Mouse (Mus musculus) erythroid progenitor cell, adult 5-6 weeks (primary cell): ENCODE results near the gene Pnmal2. TPM values are rescaled to one million over a fixed set of nuclear protein-coding genes. Genes with fewer than 3 reads are reported as not detected.
"Not testable (repeated sequence)": the region's sequence is repeated elsewhere in the genome, so short reads cannot be mapped to it uniquely, and the experiment has no call there.

Experiments
- ATAC-seq: replicated peaks from 2 replicates; pipeline ENCODE4 v1.8.0; 2016; ENCODE audit warnings: moderate number of reproducible peaks, mild to moderate bottlenecking, moderate TSS enrichment, inconsistent platforms; ENCODE audit not compliant: poor library complexity, low FRiP score, severe bottlenecking
- total RNA-seq, 2 experiments: library from RNA; stranded (forward) in 1 of 2; stranded (reverse) in 1 of 2; fragments of 150-400 nt in 1 of 2; fragments of 186-747, 209-891 nt in 1 of 2; gene quantifications; 2 replicates each; pipeline versions ENCODE4 v1.2.3 to v1.2.4; 2015 to 2017; ENCODE audit warnings: low replicate concordance in 2 of 2

Pnmal2 gene
- total RNA-seq, 2 experiments from 2014 or later = not detected

- ATAC-seq = no peak
Observed at GRCm38 (mm10) chr7:16938117-16938791, 6.2 kb upstream of the Pnmal2 start.

GRCm38 (mm10) chr7:16940292-16940691, 4.2 kb upstream of the Pnmal2 start:
- no peak for ATAC-seq

GRCm38 (mm10) chr7:16942861-16943260, 1.6 kb upstream of the Pnmal2 start:
- ATAC-seq = no peak

- no peak for ATAC-seq
Observed at GRCm38 (mm10) chr7:16944808-16945315, 380 bp downstream of the Pnmal2 start.

- no peak for ATAC-seq
Observed at GRCm38 (mm10) chr7:16945419-16945818, 937 bp downstream of the Pnmal2 start.

GRCm38 (mm10) chr7:16946441-16947348, 2.2 kb downstream of the Pnmal2 start:
- ATAC-seq = no peak

- ATAC-seq = no peak
Observed at GRCm38 (mm10) chr7:16947349-16947895, 2.9 kb downstream of the Pnmal2 start.

GRCm38 (mm10) chr7:16947959-16948361, 3.5 kb downstream of the Pnmal2 start:
- ATAC-seq = no peak

- no peak for ATAC-seq
Observed at GRCm38 (mm10) chr7:16948923-16949458, 4.5 kb downstream of the Pnmal2 start.

GRCm38 (mm10) chr7:16949908-16950841, 5.7 kb downstream of the Pnmal2 start:
- peak; percentile 62 for ATAC-seq

- ATAC-seq = no peak
Observed at GRCm38 (mm10) chr7:16950861-16951635, 6.6 kb downstream of the Pnmal2 start.

- ATAC-seq = not testable (repeated sequence)
Observed at GRCm38 (mm10) chr7:16953776-16954175, 9.3 kb downstream of the Pnmal2 start.

GRCm38 (mm10) chr7:16955712-16956111, 11.2 kb downstream of the Pnmal2 start:
- no peak for ATAC-seq

GRCm38 (mm10) chr7:16956410-16957265, 12.2 kb downstream of the Pnmal2 start:
- ATAC-seq = no peak

GRCm38 (mm10) chr7:16959539-16960187, 15.2 kb downstream of the Pnmal2 start, which contains the start of gene Pnmal1:
TSS of gene Pnmal1 (plus strand) at chr7:16959679.
- no peak for ATAC-seq

- no peak for ATAC-seq
Observed at GRCm38 (mm10) chr7:16961678-16962077, 17.2 kb downstream of the Pnmal2 start.

- ATAC-seq = no peak
Observed at GRCm38 (mm10) chr7:16968414-16968813, 23.9 kb downstream of the Pnmal2 start.
